Mouse (Mus musculus): Measurements from ENCODE around the gene Nectin3. TPM values are rescaled to one million over a fixed set of nuclear protein-coding genes. Genes with fewer than 3 reads are reported as not detected.
"Not testable (repeated sequence)": the region's sequence is repeated elsewhere in the genome, so short reads cannot be mapped to it uniquely, and the experiment has no call there.

Gene Nectin3
- total RNA-seq, 2 experiments from 2014 or later, result 71.0 to 79.8 TPM

- no peak for DNase-seq (ENCODE audit: low spot score in 2 of 2)
- intact Hi-C loops (cut with DNase I), result no loop called here
These were observed 46.9 kb downstream of the Nectin3 start for GRCm38 (mm10) chr16:46451421-46451820.

GRCm38 (mm10) chr16:46449013-46449412 lies 49.3 kb downstream of the Nectin3 start:
- intact Hi-C loops (cut with DNase I), result no loop called here

DNA sequence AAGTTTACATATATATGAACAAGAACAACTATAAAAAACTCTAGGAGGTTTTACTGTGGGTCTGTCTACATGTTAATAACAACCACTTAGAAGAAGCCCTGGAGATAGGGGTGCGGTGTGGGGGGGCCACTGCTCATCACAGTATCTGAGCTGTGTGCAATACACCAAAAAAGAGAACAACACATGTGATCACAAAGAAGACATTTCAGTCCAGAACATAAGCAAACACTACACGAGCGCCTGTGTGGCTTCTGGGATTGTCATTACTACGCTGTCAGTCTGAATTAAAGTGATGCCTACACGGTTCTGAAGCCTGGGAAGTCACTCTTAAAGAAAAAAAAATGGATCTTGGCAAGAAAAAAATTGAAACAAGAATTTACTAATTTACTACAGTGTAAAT lies 67.0 kb downstream of the Nectin3 start:
- DNase-seq (ENCODE audit: low spot score in 2 of 2), result no peak
- intact Hi-C loops (cut with DNase I), result no loop called here

More at GRCm38 (mm10) chr16:46449013-46449412, 49.3 kb downstream of the Nectin3 start:
- DNase-seq (ENCODE audit: low spot score in 2 of 2), result no peak

DNA sequence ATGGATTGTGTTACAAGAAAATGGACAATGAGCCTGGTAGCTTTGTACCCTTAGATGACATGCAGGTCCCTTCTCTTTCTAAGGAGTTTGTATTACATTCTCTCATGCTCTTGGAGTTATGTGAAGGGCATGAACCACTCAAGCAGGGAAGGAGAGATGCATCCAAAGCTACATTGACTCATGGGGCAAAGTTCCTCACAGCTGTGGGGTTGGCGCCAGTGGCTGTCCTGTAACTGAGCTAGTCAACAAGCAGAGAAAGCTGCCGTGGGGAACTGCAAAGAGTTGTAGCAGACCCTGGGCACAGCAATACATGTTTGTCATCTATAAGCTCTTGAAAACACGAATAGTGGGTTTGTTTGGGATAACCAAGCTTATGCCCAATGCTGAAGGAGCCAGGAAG lies 82.1 kb downstream of the Nectin3 start:
- intact Hi-C loops (cut with DNase I), result no loop called here

GRCm38 (mm10) chr16:46410739-46411057 lies 87.6 kb downstream of the Nectin3 start:
- intact Hi-C loops (cut with DNase I), result no loop called here
- no peak for DNase-seq (ENCODE audit: low spot score in 2 of 2)

More for the DNA sequence above, 82.1 kb downstream of the Nectin3 start:
- DNase-seq (ENCODE audit: low spot score in 2 of 2), result no peak

DNA sequence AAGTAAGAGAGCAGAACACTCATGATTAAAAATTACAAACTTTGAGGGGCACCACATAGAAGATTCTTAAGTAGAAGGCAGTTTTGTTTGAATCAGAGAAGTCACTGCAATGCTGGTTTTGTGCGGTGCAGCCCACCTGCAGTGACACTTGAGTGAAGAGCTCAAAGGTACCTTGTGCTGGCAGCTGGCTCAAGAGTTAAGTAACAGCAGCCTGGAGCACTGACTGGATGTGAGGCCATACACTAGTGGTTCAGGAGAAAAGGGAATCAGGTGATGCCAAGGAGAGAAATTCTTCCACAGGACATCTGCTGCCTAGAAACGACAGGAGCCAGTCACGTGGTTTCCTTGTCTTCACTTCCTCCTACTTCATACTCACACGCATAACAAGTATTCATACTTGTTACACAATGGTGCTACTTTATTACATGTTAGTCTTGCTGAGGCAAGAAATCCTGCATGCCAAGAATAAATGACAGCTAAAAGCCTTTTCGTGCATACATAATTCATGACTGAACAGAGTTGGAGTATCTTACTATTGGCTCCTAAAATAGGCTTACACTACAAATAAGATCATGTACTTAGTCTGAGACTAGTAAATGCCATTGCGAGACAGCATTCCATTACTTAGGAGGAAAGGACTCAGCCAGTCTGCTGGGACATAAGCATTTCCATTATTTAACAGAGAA lies 88.1 kb downstream of the Nectin3 start:
- intact Hi-C loops (cut with DNase I), result no loop called here

DNA sequence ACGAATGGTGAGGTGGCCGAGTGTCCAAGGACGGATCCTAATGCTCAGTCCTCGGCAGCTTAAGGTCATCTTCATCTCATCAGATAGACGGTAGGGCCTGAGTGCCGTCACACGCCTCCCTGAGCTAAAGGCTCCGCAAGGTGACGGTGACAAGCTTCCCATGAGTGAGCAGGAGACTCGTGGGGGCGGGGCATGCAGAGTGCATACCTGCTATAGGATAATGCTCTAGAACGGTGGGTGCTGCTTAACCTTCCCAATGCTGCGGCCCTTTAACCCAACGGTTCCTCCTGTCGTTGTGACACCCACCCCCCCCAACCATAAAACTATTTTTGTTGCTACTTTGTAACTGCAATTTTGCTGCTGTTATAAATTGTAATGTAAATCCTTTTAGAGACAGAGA lies 90.3 kb downstream of the Nectin3 start:
- DNase-seq (ENCODE audit: low spot score in 2 of 2), result no peak
- intact Hi-C loops (cut with DNase I), result no loop called here

More for the DNA sequence above, 88.1 kb downstream of the Nectin3 start:
- DNase-seq (ENCODE audit: low spot score in 2 of 2), result peak in 1 of 2 experiments; percentile 67

- intact Hi-C loops (cut with DNase I), result no loop called here
- no peak for DNase-seq (ENCODE audit: low spot score in 2 of 2)
These were observed 91.3 kb downstream of the Nectin3 start for GRCm38 (mm10) chr16:46406844-46407639.

DNA sequence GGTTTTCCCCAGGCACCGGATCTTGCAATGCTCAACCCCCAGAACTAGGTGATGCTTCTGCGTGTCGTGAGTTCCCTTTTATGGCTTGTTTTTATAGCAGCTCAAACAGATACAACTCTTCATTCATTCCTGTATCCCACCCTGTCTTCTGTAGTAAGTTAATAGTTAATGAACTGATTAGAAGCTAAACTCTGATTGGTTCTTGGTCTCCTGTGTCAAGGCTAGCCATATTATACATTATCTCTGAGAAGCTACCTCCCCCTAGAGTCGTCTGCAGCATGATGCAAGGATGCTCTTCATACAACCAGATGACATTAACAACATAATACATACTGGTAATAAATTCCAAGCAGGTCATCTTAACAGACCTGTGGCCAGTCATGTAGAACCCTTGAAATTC lies 100.4 kb downstream of the Nectin3 start:
- intact Hi-C loops (cut with DNase I), result no loop called here
- DNase-seq (ENCODE audit: low spot score in 2 of 2), result no peak

- no peak for DNase-seq (ENCODE audit: low spot score in 2 of 2)
- intact Hi-C loops (cut with DNase I), result no loop called here
These were observed 108.8 kb downstream of the Nectin3 start for GRCm38 (mm10) chr16:46389415-46390033.

GRCm38 (mm10) chr16:46388527-46389414 lies 109.6 kb downstream of the Nectin3 start:
- no peak for DNase-seq (ENCODE audit: low spot score in 2 of 2)
- intact Hi-C loops (cut with DNase I), result no loop called here

GRCm38 (mm10) chr16:46384279-46384678 lies 114.0 kb downstream of the Nectin3 start:
- intact Hi-C loops (cut with DNase I), result no loop called here
- DNase-seq (ENCODE audit: low spot score in 2 of 2), result no peak

DNA sequence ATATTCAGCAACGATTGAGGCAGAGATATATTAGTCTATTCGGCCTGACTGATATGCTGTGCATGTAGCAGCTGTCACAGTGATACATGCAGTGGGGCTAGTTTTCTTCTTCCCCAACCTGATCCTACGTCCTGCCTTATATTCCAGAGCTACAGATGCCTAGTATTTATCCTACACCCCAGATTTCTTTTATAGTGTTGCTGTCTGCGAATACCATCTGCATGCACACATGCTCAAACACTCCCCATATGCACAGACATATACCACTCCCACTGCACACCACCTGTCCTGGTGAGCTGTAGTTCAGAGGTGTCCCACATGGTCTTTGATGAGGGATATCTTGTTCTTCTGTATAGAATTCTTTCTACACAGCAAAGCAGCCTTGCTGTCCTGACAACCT lies 115.0 kb downstream of the Nectin3 start:
- DNase-seq (ENCODE audit: low spot score in 2 of 2), result peak in 1 of 2 experiments; percentile 45
- intact Hi-C loops (cut with DNase I), result no loop called here

DNA sequence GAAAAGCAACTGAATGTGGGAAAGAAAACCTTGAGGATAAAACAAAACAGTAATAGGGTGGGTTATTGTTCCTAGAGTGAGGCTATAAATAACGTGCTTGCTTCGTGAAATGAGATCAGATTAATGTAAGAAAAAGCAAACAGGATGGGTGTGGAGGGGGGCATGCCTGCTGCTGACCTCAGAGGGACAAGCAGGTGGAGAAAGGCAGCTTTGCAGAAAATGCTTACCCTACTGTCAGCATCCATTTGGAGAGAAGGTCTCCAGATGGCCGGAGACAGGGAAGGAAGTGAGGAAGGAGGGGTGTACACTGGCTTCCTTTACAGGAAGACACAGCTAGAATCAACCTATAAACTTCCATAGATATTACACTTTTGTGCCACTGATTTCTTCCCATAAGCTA lies 121.8 kb downstream of the Nectin3 start:
- DNase-seq (ENCODE audit: low spot score in 2 of 2), result no peak
- intact Hi-C loops (cut with DNase I), result no loop called here

- intact Hi-C loops (cut with DNase I), result no loop called here
- no peak for DNase-seq (ENCODE audit: low spot score in 2 of 2)
These were observed 136.3 kb downstream of the Nectin3 start for GRCm38 (mm10) chr16:46362022-46362421.

DNA sequence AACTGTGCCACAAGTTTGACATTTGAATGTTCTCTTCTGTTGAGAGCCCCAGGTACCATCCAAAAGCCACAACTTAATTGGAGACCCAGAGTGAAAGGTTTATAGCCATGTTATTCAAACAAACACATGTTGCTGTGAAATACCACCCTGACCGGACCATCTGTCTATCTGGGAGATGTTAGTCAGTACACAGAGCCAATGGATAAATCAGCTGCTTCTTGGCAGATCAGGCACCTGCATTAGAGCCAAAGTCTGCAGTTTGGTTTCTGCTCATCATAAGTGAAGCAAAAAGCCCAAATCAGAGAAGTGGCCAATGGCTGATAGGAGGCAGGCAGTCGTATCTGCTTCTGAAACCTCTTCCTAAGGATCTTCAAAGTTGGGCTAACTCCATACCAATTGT lies 140.7 kb downstream of the Nectin3 start:
- intact Hi-C loops (cut with DNase I); DNase-seq (ENCODE audit: low spot score in 2 of 2): not testable (repeated sequence)

DNA sequence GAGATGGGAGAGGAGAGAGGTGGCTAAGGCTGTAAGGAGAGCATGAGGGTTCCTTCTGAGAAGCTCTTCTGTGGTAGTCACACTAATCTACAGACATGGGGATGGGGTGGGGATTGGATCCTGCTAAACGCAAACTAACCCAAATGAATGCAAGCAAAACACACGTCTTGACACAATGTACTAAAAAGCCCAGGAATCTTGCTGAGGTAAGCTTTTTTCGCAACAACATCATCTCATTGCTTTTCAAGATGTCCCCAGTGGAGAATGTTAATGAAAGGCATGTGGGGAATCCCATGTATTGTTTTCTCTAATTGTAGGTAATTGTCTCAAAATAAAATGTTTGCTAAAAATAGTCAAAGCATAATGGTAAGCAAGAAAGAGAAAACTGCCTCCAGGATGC lies 141.7 kb downstream of the Nectin3 start:
- DNase-seq (ENCODE audit: low spot score in 2 of 2), result no peak
- intact Hi-C loops (cut with DNase I), result no loop called here
